Mouse (Mus musculus) thymus, postnatal 36 days (tissue): ENCODE measurements around the gene Psmd11.

Experiments
- DNase-seq, 2 experiments: peaks; one replicate each; pipeline ENCODE4 v3.0.0; 2022; ENCODE audit warnings: mixed read lengths in 2 of 2

The Psmd11 gene

GRCm38 (mm10) chr11:80483536-80484067 is 55.2 kb downstream of the Psmd11 start:
- no peak for DNase-seq

- no peak for DNase-seq
Observed at GRCm38 (mm10) chr11:80484191-80484791, 55.9 kb downstream of the Psmd11 start.

GRCm38 (mm10) chr11:80485120-80485551 is 56.7 kb downstream of the Psmd11 start:
- DNase-seq: no peak

- no peak for DNase-seq
Observed at GRCm38 (mm10) chr11:80485622-80486206, 57.3 kb downstream of the Psmd11 start.

- DNase-seq: no peak
Observed at GRCm38 (mm10) chr11:80487904-80488587, 59.6 kb downstream of the Psmd11 start.

GRCm38 (mm10) chr11:80489172-80489881 is 60.9 kb downstream of the Psmd11 start:
- peak; percentile 50 to 66 for DNase-seq

- DNase-seq: peak; percentile 40 to 59
Observed at GRCm38 (mm10) chr11:80489882-80490196, 61.4 kb downstream of the Psmd11 start.

- DNase-seq: no peak
Observed at GRCm38 (mm10) chr11:80490831-80491230, 62.4 kb downstream of the Psmd11 start.

- DNase-seq: no peak
Observed at GRCm38 (mm10) chr11:80493186-80493585, 64.8 kb downstream of the Psmd11 start.

GRCm38 (mm10) chr11:80494852-80495251 is 66.4 kb downstream of the Psmd11 start:
- DNase-seq: no peak

- DNase-seq: no peak
Observed at GRCm38 (mm10) chr11:80495972-80496371, 67.6 kb downstream of the Psmd11 start.

- DNase-seq: no peak
Observed at GRCm38 (mm10) chr11:80496640-80497039, 68.2 kb downstream of the Psmd11 start.

- DNase-seq: no peak
Observed at GRCm38 (mm10) chr11:80497225-80497919, 69.0 kb downstream of the Psmd11 start.

GRCm38 (mm10) chr11:80498328-80499070 is 70.1 kb downstream of the Psmd11 start:
- DNase-seq: no peak

- DNase-seq: no peak
Observed at GRCm38 (mm10) chr11:80499550-80499952, 71.1 kb downstream of the Psmd11 start.

GRCm38 (mm10) chr11:80503281-80503680 is 74.9 kb downstream of the Psmd11 start:
- DNase-seq: no peak

GRCm38 (mm10) chr11:80503726-80504452 is 75.5 kb downstream of the Psmd11 start:
- DNase-seq: peak; percentile 63 to 76

- peak in 1 of 2 experiments; percentile 54 for DNase-seq
Observed at GRCm38 (mm10) chr11:80504519-80505385, 76.3 kb downstream of the Psmd11 start.

- DNase-seq: no peak
Observed at GRCm38 (mm10) chr11:80505581-80505980, 77.2 kb downstream of the Psmd11 start.

- DNase-seq: no peak
Observed at GRCm38 (mm10) chr11:80506483-80506882, 78.1 kb downstream of the Psmd11 start.
